Mouse (Mus musculus) ovary, postnatal 14 days (tissue): ENCODE results near the gene Mast4.

ENCODE experiments used
- DNase-seq: peaks from one replicate; pipeline ENCODE4 v3.0.0; 2022; ENCODE audit warnings: low spot score

The Mast4 gene

DNA sequence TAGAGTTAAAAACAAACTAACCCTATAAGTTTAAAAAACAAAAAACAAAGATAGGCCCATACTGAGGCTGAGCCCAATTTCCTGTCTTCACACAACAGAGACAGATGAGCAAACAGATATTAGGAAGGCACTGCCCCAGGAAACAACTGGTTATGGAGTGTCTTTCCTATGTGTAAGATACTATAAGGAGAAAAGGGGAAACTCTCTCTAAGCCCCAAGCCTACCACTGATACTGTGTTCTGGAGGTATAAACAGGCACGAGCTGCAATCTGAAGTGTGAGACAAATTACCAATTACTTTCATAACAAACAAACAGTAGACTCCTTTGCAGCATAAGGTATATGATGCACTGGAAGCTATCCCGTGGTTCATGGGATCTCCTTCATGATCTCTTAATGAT is 471.9 kb downstream of the Mast4 start:
- no peak for DNase-seq

DNA sequence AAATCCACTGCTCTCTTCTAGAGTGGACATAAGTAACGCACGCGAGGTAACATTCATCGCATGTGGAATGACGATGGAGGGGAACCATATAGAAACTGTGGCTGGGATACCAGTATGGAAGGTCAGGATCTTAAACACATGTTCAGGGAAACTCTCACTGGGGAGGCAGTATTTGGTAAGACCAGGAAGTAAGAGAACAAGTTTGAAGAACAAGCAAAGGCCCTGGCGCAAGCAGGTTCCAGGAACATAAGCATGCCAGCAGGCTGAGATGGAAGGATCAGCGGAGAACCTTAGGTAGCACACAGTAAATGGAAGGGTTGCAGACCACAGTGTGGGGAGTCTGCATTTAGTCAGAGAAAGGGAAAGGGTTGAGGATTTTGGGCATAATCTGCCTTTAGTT is 473.6 kb downstream of the Mast4 start:
- DNase-seq: no peak

DNA sequence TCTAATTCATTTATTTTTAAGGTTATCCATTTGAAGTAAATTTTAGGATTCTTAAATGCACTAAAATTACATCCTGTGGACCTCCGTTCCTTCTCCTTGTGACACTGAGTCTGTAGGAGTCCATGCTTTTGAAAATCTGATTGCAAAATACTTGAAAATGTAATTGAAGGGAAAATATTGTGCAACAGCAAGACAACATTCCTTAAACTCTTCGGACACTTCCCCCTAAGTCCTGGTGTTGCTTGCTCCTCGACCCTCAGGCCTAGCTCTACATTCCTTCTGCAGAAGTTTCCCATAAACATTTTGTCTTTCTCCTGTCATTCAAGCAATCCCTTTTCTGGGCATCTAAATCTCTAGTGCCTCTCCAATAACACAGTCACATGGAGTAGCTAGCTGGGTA is 474.2 kb downstream of the Mast4 start:
- no peak for DNase-seq

DNA sequence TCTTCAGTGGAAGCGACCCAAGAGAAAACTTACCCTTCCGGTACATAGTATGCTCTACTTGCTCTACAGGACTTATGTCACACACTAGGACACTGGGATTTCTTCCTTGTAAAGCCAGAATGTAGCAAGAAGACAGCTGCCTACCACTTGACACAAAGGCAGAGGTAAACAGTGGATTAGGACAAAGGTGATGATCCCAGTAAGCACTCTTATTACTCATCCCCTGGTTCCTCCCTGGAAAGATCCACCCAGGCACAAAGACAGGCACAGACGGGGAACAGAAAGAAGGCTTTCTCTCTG is 476.8 kb downstream of the Mast4 start:
- no peak for DNase-seq

DNA sequence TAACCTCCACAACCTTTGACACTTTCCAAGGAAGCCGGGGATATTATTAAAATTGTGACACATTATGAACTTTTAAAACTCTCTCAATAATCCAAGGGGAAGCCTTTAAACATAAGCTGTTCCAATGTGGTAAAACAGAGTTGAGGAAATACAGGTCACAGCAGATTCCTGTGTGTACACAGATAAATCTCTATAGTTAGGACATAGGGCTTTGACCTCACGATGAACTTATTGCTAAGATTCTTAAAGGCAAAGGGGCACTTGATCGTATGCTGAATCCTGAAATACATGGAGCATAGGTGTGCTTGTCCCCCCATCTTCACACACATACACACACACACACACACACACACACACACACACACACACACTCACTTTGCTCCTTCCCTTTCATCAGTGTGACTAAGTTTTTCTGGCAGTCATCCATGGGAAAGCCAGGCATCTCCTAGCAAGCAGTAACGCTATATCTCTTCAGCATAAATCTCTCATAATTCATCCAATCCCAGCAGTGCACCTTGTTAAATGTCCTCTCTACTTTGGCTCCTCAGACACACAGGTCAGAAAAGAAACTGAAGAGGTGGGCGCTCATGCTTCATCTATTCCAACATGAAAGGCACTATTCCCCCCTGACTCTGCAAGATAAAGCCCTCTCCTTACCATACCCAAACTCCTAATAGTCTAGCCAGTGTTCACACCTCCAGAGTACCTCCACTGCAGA is 477.3 kb downstream of the Mast4 start:
- no peak for DNase-seq

DNA sequence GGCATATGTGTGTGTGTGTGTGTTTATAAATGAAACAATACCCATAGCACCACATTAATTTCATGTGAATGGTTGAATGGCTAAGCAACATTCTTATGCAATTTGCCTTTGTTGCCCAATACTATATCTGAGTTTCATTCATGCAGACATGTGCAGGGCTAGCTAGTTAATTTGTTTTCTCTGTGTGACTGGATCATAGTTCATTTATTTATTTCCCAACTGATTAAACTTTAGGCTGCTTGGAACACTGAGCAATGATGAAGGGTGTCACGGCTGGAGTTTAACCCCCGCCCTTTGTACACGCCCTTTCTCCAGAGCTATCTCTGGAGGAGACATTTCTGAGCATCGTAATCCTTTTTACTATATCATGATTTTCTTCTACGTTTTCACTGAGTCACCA is 481.4 kb downstream of the Mast4 start:
- no peak for DNase-seq

DNA sequence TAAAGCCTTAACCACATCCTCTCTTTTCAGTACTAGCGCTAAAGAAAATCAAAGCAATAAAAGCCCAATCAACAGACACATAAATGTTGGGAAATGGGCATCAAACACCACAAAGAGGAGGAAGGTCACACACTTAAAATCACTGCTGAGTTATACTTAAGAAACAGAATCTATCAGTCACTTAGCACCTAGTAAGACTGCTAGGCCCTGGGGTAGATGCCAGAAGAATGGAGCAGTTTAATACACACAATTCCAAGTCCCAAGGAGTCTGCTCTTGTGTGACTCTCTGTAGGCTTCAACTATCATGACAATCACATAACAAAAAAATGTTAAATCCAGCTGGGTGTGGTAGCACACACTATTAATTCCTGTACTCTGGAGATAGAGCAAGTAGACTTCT is 483.0 kb downstream of the Mast4 start:
- no peak for DNase-seq

DNA sequence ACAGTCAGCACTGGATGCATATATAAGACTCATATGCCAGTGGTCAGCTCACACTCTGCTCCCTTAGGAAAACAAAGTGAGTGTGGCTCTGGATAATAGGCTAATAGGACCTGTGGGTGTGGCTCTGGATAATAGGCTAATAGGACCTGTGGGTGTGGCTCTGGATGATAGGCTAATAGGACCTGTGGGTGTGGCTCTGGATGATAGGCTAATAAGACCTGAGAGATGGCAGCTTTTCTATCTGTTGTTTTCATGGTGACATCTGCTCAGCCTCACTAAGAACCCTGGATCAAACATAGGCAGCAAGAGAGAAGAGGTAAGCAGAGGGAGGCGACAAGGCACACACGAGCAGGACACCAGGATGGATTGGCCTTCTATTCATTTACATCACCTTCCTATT is 483.7 kb downstream of the Mast4 start:
- DNase-seq: no peak

DNA sequence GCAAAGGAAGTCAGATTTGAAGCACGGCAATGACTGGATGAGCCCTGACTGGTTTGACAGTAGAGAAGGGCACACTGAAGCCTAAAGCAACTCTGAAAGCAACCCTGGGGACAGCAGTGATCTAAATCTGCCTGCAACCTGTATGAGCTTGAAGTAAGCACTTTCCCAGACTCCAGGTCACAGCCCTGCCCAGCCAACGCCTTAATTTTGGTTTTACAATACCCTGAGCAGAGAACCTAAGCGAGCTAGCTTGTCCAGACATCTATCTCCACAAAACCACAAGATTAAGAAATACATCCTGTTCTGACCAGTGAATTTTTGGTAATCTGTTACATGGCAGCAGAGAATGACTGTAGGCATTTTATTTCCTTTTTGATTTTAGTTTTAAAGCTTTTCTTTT is 485.2 kb downstream of the Mast4 start:
- DNase-seq: no peak

DNA sequence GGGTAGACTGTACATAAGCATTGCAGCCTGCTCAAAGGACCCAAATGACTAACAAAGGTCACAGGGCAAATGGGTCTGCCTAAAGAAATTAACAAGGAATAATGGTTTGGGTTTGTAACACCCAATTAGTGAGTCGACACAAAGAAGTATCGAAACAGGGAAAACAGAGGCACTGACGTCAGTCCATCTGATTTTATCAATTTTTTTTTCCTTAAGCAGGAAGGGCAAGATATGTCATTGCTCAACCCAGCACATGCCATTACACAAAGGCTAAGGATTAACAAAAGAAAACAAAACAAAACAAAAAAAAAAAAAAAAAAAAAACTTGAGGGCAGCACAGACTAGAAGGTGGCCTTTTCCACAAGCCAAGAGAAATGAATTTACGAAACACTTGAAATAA is 487.8 kb downstream of the Mast4 start:
- DNase-seq: no peak

DNA sequence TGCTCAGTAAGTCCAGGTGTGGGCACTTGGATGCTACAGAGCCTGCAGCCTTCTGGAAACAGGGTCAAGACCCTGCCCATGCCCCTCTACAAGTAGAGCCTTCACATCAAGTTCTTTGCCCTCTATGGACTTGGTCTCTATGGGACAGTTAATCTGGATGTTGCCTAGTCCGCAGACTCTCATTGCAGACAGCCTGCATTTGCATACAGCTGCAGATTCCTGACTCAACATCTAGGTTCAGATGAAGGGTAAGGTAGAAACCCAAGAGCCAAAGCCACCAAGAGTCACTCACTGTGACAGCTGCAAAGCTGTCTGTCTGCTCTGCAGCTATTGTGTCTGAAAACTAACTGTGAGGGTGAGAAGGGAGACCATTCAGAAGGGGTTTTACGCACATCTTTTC is 491.6 kb downstream of the Mast4 start:
- no peak for DNase-seq

DNA sequence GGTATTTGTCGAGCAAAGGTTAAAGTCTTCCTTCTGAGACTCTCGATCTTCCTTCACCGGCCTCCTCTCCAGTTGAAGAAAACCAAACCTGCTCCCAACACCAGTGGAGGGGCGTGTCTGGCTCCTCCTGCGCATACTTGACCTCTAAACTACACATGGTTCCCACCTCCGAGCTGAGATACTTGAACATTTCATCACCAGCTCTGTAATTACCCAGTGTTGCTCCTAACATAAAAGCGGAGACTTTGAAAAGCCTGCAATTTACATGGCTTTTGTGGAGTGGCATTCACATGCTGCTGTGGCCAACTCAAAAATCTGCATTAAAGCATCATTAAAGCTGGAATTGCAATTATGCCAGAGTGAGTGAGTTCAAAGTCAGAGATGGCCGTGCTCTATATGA is 492.1 kb downstream of the Mast4 start:
- no peak for DNase-seq

DNA sequence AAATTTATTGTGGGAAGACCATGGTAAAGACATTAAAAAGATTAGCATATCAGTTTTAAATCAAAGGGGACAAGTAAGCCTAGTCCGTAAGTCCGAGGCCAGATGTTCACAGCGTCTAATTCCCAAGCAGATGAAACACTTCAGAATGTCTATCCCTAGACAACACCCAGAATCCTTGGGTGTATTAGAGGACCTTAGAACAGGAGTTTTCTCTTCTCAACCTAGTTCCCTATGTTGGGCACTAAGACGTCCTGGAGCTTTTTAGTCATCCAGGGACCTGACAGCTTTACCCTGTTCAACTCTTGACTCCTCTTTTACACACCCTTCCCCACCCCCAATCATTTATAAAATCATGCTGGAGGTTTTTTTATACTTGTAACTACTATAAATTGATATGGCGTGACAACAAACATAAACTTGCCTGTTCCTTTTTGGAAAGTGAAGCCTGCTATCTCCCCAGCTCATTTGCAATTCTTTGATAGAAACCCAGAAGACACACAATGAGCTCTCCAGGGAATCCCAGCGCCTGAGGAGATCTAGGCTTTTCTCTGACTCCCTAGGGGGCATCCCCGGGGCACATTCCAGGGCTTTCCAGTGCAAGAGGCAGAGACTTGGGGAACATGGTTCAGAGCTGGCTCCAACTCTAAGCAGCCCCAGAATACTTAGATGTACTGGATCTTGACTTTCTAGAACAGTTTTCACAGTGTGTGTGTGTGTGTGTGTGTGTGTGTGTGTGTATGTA is 494.4 kb downstream of the Mast4 start:
- DNase-seq: no peak

DNA sequence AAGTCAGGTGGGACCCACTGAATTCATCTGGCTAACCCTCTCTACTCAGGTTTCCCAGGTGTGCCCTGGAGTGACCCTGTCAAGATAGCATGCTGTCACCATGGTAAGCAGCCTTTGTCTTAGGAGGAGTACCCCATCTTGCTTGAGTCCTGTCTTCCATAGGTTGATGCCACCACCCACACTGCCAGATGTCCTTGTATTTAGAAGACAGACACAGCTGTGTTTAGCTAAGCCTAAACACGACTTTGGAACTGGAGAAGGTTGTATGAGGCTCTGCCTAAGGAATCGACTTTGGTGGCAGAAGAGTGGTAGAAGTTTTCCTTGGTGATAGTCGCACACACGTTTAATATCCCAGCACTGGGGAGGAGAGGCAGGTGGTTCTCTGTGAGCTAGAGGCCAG is 496.9 kb downstream of the Mast4 start:
- no peak for DNase-seq

DNA sequence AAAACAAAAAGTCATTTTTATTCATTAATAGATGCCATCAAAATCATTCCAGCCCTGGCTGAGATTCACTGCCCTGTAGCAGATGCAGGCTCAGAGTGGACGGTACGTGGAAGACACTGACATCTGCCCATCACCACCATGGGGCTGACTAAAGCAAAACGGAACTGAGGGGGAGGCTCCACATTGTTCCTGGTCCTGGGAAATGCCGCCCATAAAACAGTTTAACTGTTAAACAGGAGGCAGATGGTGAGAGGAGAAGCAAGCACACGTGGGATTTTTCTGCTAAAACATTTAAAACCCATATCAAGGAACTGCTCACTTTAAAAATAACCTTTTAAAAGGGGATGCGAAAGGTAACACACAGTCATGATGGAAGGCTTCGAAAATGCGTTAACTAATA is 499.0 kb downstream of the Mast4 start:
- DNase-seq: no peak

DNA sequence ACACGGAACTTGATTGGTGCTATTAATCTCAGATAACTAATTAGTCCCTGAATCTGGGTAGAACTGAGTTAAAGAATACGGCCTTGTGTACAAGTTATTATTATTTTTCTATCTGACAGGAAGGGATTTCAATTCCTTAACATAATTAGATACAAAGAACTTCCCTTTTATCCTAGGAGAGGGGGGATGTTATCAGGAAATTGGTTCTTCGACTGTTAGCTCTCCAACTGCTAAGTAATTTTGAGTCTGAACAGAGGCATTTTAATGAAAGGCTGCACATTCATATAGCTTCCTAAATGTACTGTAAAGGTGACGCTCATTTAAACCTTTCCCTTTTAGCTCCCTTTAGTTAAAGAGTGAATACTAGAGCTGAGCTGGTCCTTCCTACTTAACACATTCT is 516.0 kb downstream of the Mast4 start:
- DNase-seq: no peak

DNA sequence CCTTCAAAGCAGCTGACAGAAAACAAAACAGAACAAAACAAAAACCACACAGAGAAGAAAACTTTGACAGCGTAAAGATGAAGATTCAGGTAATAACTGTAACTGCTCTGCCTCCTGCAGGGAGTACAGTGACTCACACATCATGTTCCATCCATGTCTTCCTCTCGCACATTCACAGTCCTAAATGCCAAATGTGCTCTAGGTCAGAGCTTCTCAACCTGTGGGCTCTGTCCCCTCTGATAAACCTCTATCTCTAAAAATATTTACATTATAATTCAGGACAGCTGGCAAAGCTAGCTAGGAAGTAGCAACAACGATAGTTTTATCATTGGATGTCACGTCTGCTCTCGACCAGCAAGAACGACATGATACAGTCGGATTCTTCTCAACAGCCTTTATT is 517.6 kb downstream of the Mast4 start:
- DNase-seq: no peak

DNA sequence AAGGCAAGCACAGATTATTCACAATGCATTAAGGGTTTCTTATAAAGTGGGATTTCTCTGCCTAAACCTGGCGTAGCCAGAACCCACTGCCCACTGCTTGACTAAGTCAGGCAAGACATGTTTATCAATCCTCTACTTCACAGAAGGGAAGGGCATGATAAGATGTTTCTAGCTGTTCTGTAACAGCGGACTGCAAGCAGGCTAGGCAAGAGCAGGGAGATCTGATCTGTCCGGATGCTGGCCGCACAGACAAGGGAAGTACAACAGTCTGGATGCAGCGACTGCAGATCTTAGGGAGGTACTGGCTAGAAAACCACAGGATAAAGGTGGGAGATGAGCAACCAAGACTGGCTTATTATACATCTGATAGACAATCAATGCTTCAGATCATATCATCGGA is 519.1 kb downstream of the Mast4 start:
- no peak for DNase-seq

DNA sequence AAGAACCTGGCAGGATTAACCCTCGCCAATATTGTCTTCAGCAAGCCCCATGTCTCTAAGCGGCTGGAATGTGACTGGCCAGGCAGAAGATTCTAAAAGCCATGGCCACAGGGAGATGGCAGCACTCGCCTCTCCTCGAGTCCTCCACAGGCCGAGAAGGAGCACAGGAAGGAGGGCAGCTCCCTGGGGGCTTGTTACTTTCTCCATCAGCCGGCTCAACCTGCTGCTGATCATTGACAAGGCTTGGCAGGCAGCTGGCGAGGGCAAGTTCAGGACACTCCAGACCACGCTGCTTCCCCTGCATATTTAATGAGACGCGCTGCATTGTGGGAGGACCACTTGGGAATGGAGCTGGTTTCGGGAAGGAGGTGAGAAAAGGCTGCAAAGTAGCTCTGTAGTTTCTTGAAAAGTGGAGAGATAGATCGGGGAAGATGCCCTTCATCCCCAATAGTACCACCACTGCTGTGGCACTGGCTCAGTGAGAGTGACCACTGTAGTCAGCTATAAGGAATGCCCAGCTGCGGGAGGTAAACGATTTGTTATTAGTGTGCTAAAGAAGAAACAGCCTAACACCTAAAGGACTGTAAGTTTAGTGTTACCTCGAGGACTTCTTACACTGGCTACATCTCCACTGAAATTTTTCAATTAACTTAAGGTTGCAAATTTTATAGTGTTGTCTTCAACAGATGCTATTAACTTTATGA is 523.0 kb downstream of the Mast4 start:
- DNase-seq: peak; percentile 25

DNA sequence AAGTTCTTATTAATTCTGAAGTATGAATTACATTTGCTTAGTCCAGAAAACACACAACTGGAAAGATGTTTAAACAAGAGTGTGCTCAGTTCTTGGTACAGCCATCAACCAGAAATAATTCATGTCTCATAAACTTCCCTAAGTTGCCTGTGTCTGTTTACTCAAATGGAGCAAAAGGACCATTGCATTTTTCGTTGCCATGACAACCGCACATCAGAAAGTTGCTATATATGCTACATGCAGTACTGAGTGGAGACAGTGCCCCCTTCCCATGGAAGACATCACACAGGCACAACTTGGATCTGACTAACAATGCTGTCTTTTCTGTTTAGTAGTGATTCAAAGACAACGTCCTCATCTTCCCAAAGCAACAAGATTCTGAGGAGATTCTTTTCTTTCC is 527.6 kb downstream of the Mast4 start:
- DNase-seq: no peak

DNA sequence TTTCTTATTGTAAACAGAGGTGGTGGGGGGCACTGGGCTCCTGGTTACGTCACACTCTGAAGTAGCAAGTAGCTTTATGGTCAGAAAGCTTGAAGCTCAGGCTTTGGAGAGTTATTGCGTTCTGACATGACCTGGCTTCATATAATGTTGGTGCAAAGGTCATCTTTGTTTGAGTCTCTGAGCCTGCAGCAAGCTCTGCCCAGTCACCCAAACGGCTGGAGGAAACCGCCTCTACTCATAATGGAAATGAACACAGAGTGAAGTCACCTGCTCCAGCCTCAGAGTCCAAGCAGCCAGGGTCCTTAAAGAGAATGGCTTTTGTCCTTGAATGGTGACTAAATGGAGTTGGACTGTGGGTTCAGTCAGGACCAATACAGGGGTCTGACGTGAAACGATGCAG is 529.1 kb downstream of the Mast4 start:
- DNase-seq: no peak

DNA sequence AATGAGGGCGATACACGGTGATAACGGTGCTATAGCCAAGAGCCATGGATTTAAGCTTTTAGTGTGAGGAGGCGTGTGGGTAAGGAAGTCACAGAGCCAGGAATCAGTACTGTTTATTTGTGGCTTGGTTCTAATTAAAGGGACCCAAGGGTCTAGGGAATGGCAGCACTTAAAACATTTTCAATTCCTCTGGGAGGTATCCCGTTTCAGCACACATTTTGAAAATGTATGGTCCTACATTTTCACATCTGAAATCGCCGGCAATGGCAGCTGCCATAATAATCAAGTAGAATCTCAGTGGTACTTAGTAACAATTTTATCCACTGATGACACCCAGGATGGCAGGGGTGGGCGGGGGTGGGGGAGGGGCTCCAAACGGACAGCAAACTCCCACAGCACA is 531.1 kb downstream of the Mast4 start:
- DNase-seq: no peak

DNA sequence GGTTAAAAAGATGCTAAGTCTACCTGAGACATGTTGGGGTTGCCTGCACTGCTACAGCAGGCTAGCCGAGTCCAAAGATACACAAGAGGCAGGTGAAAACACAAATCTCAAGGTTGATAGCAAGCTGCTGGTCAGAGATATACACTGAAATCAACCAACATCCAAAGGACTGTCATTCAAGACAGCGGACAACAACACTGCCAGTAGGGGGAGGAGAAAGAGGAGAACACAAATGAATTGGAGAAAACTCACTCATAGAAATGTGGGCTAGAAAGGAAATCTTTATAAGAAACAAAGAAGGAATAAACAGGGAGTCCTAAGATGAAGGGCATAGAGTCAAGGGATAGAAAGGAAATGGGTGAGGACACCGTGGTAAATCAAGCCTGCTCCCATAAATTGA is 542.1 kb downstream of the Mast4 start:
- no peak for DNase-seq
